Mouse (Mus musculus) ES-E14 (cell line): ENCODE data around the gene Cfap74. TPM values are rescaled to one million over a fixed set of nuclear protein-coding genes. Genes with fewer than 3 reads are reported as not detected.
A peak's percentile ranks its signal among the peaks of the same experiment; 100 is the strongest.

Source experiments
- DNase-seq: peaks from one replicate; pipeline ENCODE4 v3.0.0-alpha.2; 2013; ENCODE audit warnings: low read depth, low spot score
- H3K27ac ChIP-seq: 2 replicates; pipeline ENCODE4 v1.5.1; 2012; ENCODE audit warnings: low read depth, mild to moderate bottlenecking, low read length, moderate library complexity, mixed read lengths; ENCODE audit not compliant: poor library complexity, insufficient read depth, severe bottlenecking
- H3K36me3 ChIP-seq: 2 replicates; pipeline ENCODE4 v1.6.1; 2012; ENCODE audit warnings: mild to moderate bottlenecking, low read length, moderate library complexity, mixed read lengths; ENCODE audit not compliant: control insufficient read depth, poor library complexity, insufficient read depth, severe bottlenecking
- H3K4me1 ChIP-seq, 2 experiments: fragments of 150-350 bp in 1 of 2; sonication (generic) in 1 of 2; 2 replicates each; pipeline ENCODE4 v1.6.1; 2012; ENCODE audit warnings: low read length in 2 of 2, mild to moderate bottlenecking in 1 of 2, mixed read lengths in 1 of 2; ENCODE audit not compliant: control insufficient read depth in 2 of 2, insufficient read depth in 2 of 2, poor library complexity in 1 of 2
- H3K4me3 ChIP-seq, 2 experiments: fragments of 150-350 bp in 1 of 2; sonication (generic) in 1 of 2; 2 replicates each; pipeline ENCODE4 v1.5.1; 2012; ENCODE audit warnings: low read length in 2 of 2, low read depth in 1 of 2, mild to moderate bottlenecking in 1 of 2, mixed read lengths in 1 of 2; ENCODE audit not compliant: insufficient read depth in 1 of 2, poor library complexity in 1 of 2, severe bottlenecking in 1 of 2
- H3K9ac ChIP-seq: 2 replicates; pipeline ENCODE4 v1.6.1; 2012; ENCODE audit warnings: low read depth, mild to moderate bottlenecking, low read length, mixed read lengths; ENCODE audit not compliant: poor library complexity, insufficient read depth, severe bottlenecking
- H3K9me3 ChIP-seq: fragments of 150-350 bp; sonication (generic); 2 replicates; pipeline ENCODE4 v1.6.1; 2012; ENCODE audit warnings: low read depth, mild to moderate bottlenecking, low read length; ENCODE audit not compliant: control insufficient read depth, insufficient read depth
- CHD2 ChIP-seq: IDR thresholded peaks from 2 replicates; pipeline ENCODE4 v1.6.1; 2014; ENCODE audit warnings: mild to moderate bottlenecking, low read depth, low read length, inconsistent platforms
- HCFC1 ChIP-seq: IDR thresholded peaks from 2 replicates; pipeline ENCODE4 v1.6.1; 2012; ENCODE audit warnings: low read length, inconsistent platforms, borderline replicate concordance; ENCODE audit not compliant: insufficient read depth
- MAFK ChIP-seq: IDR thresholded peaks from 2 replicates; pipeline ENCODE4 v1.6.1; 2014; ENCODE audit warnings: mild to moderate bottlenecking, low read depth, low read length, inconsistent platforms; ENCODE audit not compliant: insufficient read depth
- ZC3H11A ChIP-seq: IDR thresholded peaks from 2 replicates; pipeline ENCODE4 v1.6.1; 2012; ENCODE audit warnings: low read depth, mild to moderate bottlenecking, inconsistent platforms, low read length, borderline replicate concordance
- ZNF384 ChIP-seq: IDR thresholded peaks from 2 replicates; pipeline ENCODE4 v1.6.1; 2012; ENCODE audit warnings: low read depth, low read length, inconsistent platforms
- in situ Hi-C, 2 experiments: fragments of 600-800 bp; cut with MboI; formaldehyde crosslinking; loops; one replicate each; pipeline ENCODE4 v1.15.1; 2025; ENCODE audit warnings: low sequenced_read_pairs in 2 of 2, inconsistent platforms in 1 of 2; ENCODE audit not compliant: unreplicated experiment in 2 of 2
- total RNA-seq: library from RNA; depleted of rRNA; stranded (reverse); fragments of 300-350 nt; gene quantifications from 2 replicates; pipeline ENCODE4 v1.2.3, GENCODE M21; 2012

Cfap74 gene
- total RNA-seq, 1 experiment = 4.8 TPM

DNA sequence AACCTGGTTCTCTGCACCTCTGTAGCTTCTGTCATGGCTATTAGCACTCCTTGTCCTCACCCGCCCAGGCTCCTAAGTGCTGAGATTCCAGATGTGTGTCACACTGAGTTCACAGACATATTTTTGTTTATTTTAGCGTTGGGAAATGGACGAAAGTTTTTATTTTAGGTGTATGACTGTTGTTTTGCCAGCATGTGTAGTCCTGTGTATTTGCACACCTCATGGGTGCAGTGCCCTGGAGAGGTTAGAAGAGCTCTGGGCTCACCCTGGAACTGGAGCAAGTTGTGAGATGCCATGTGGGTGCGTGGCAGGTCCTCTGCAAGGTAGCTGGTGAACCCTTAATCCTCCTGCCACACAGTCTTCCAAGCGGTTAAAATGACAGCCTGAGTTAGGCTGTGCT lies 46.5 kb upstream of the Cfap74 start:
- H3K36me3 ChIP-seq = no peaks in the 10 kb centered on the region; the same call in 1 of the 2 replicates
- in situ Hi-C loops = no loop called here
- H3K4me1 ChIP-seq = peaks cover 0 to 18% of the 10 kb centered on the region in 2 experiments; a peak in 2 of 4 replicates
- H3K9me3 ChIP-seq = no peaks in the 10 kb centered on the region
- H3K4me3 ChIP-seq = peak overlapping the region in 1 of 2 experiments; percentile 93; a peak in 1 of 4 replicates
- H3K27ac ChIP-seq = no peak overlapping the region
- DNase-seq = no peak
- H3K9ac ChIP-seq = no peak overlapping the region
- no peak for TF ChIP-seq HCFC1
- TF ChIP-seq CHD2 = no peak
- TF ChIP-seq ZC3H11A = no peak
- TF ChIP-seq MAFK = no peak
- TF ChIP-seq ZNF384 = no peak

DNA sequence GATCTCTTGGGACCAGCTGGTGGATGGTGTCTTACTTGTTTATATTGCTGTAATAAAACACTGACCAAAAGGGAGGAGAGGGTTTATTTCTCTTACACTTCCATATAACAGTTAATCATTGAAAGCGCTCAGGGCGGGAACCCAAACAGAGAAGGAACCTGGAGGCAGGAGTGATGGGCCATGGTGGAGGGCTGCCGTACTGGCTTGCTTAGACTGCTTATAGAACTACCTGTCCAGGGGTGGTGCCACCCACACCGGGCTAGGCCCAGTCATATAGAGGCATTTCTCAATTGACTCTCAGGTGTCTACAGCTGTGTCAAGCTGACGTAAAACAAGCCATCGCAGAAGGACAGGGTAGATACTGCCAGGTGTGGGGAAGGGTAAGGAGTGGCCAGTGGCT lies 42.2 kb upstream of the Cfap74 start:
- H3K27ac ChIP-seq = no peak overlapping the region
- no peaks in the 10 kb centered on the region for H3K9me3 ChIP-seq
- H3K9ac ChIP-seq = no peak overlapping the region
- no peak overlapping the region for H3K4me3 ChIP-seq
- in situ Hi-C loops = no loop called here
- H3K4me1 ChIP-seq = peaks cover 0 to 3% of the 10 kb centered on the region in 2 experiments; a peak in 1 of 4 replicates
- no peaks in the 10 kb centered on the region; the same call in 1 of the 2 replicates for H3K36me3 ChIP-seq
- TF ChIP-seq ZNF384 (no peak), HCFC1 (no peak), CHD2 (no peak), ZC3H11A (no peak), MAFK (no peak)
- DNase-seq = no peak

DNA sequence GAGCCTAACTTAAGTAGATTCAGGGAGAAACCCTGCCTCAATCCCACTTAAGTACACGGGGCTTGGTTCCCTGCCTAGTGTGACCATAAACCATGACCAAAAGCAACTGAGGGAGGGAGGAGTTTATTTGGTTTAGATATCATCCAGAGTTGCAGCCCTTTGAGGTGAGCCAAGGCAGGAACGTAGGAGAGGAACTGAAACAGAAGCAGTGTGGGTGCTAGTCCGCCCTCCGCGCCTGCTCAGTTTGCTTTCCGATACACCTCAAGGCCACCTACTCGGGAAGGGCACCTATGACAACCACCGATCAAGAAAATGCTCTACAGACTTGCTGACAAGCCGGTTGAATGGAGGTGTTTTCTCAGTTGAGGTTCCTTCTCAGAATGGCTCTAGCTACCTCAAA lies 41.3 kb upstream of the Cfap74 start:
- no peak overlapping the region for H3K4me3 ChIP-seq
- no peak for TF ChIP-seq HCFC1
- TF ChIP-seq MAFK = no peak
- TF ChIP-seq CHD2 = no peak
- no peak for TF ChIP-seq ZNF384
- no peak for TF ChIP-seq ZC3H11A
- in situ Hi-C loops = no loop called here

DNA sequence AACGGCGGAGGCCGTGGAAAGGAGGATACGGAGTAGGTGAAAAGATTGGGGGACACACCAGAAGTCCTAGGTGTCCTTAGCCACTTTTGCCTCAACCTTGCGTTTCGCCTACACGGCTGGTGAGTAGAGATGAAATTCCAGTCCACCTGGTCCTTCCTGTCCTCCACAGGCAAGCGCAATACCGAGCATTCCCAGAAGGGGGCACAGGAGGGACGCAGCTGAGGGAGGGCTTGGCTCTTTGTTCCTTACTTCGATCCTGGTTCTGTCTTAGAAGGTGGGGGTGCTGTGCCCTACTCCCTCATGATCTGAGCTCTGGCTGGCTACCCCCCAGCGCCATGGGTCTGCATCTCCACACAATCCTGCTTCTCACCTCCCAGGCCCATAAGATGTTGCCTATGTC lies 40.3 kb upstream of the Cfap74 start:
- 0 out of 2 replicates have a peak overlapping the region, but pooled peaks have one; percentile 39 for H3K9ac ChIP-seq
- H3K27ac ChIP-seq = no peak overlapping the region
- TF ChIP-seq ZNF384 = no peak
- no peak for TF ChIP-seq HCFC1
- TF ChIP-seq ZC3H11A = no peak
- H3K4me1 ChIP-seq = peaks cover 0 to 3% of the 10 kb centered on the region in 2 experiments; a peak in 1 of 4 replicates
- H3K36me3 ChIP-seq = no peaks in the 10 kb centered on the region; the same call in 1 of the 2 replicates
- peak; percentile 73 for DNase-seq
- in situ Hi-C loops = no loop called here
- no peaks in the 10 kb centered on the region for H3K9me3 ChIP-seq
- H3K4me3 ChIP-seq = peak overlapping the region in 1 of 2 experiments; percentile 41; a peak in 1 of 4 replicates

More for the DNA sequence above, 41.3 kb upstream of the Cfap74 start:
- DNase-seq = no peak
- no peak overlapping the region for H3K9ac ChIP-seq
- H3K9me3 ChIP-seq = no peaks in the 10 kb centered on the region
- H3K27ac ChIP-seq = no peak overlapping the region
- H3K4me1 ChIP-seq = peaks cover 0 to 3% of the 10 kb centered on the region in 2 experiments; a peak in 1 of 4 replicates
- no peaks in the 10 kb centered on the region; the same call in 1 of the 2 replicates for H3K36me3 ChIP-seq
